Comparison of ENCODE assay signal across 9 mouse cellular contexts in the genomic region with DNA sequence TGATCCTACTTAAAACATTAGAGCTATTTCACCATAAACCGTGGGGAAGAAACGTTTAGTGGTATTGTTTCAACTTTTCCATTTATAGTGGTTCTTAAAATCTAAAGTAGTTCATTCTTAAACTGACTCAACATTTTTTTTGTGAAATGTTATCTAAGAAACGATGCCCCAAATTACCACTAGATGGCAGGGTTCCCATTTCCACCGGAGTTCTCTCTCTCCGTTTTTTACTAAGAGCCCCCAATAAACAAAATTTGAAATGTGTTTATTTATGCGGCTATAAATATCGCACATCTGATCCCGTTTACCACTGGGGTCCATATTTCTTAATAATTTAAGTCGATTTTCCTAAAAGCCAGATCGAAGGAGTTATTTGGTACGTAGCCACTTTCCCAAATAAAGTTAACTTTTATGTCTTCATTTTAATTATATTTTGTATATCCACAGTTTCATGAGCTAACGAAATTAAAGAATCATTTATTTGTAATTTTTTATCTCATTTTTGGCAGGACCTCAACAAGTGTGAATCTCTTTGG.
DNase-seq lines count a peak whose midpoint lies in the region; ATAC-seq and TF ChIP-seq lines count a peak whose summit lies in the region.
"Had no signal": no experiment of that assay in that cellular context is flagged by ENCODE, and none has a peak within 500 bp of the region (broad histone marks: within the 10 kb centered on the region; RNA-seq: fewer than 3 reads in every experiment).

No protein-coding gene starts in this region.

- ATAC-seq in hindbrain, embryonic 13.5 days (ENCODE audit: low FRiP score) = no peak
- ATAC-seq in hindbrain, postnatal 0 days = no peak
- no peak for ATAC-seq in inflammation-experienced regulatory T-cells, adult 6 months

- no peaks in the 10 kb centered on the region for H3K9me3 ChIP-seq in hindbrain, embryonic 13.5 days
- no peaks in the 10 kb centered on the region; the same call in 1 of the 2 replicates for H3K9me3 ChIP-seq in hindbrain, embryonic 10.5 days
- H3K9me3 ChIP-seq in hindbrain, postnatal 0 days (ENCODE audit: low read length) = no peaks in the 10 kb centered on the region
- H3K9me3 ChIP-seq: liver, embryonic 13.5 days had no signal

- no peak overlapping the region for H3K27ac ChIP-seq in hindbrain, embryonic 13.5 days
- no peak overlapping the region for H3K27ac ChIP-seq in hindbrain, embryonic 10.5 days
- no peak overlapping the region for H3K27ac ChIP-seq in hindbrain, postnatal 0 days
- H3K27ac ChIP-seq: liver, embryonic 13.5 days had no signal

- peak; percentile 81 for TF ChIP-seq CTCF in hindbrain, postnatal 0 days (IDR thresholded peaks at IDR 0.05; ENCODE audit: low read depth)

- peak overlapping the region; percentile 8; the same call in 1 of the 2 replicates for H3K4me2 ChIP-seq in hindbrain, embryonic 13.5 days
- peak overlapping the region; percentile 40; the same call in 1 of the 2 replicates for H3K4me2 ChIP-seq in hindbrain, postnatal 0 days (ENCODE audit: low read depth, low read length)
- H3K4me2 ChIP-seq: liver, embryonic 13.5 days had no signal

- whole genome bisulfite sequencing in hindbrain, embryonic 13.5 days = 15% methylated on average over 12 of the region's 12 CpGs
- 16% methylated on average over 12 of the region's 12 CpGs for WGBS in hindbrain, embryonic 10.5 days
- 11% methylated on average over 12 of the region's 12 CpGs for WGBS in hindbrain, postnatal 0 days

- H3K27me3 ChIP-seq in hindbrain, embryonic 13.5 days = no peaks in the 10 kb centered on the region
- no peaks in the 10 kb centered on the region for H3K27me3 ChIP-seq in hindbrain, embryonic 10.5 days (ENCODE audit: insufficient read depth, poor library complexity, severe bottlenecking)
- no peaks in the 10 kb centered on the region for H3K27me3 ChIP-seq in hindbrain, postnatal 0 days (ENCODE audit: insufficient read depth, low read length)
- H3K27me3 ChIP-seq: liver, embryonic 13.5 days had no signal

- H3K4me3 ChIP-seq in hindbrain, embryonic 13.5 days = no peak overlapping the region
- H3K4me3 ChIP-seq in hindbrain, embryonic 10.5 days = no peak overlapping the region
- H3K4me3 ChIP-seq in hindbrain, postnatal 0 days (ENCODE audit: low read length) = peak overlapping the region; percentile 6; the same call in 1 of the 2 replicates
- H3K4me3 ChIP-seq: liver, embryonic 13.5 days had no signal

- peaks cover 19% of the 10 kb centered on the region for H3K4me1 ChIP-seq in hindbrain, embryonic 13.5 days (replicated peaks)
- H3K4me1 ChIP-seq in hindbrain, embryonic 10.5 days (replicated peaks) = peaks cover 20% of the 10 kb centered on the region
- H3K4me1 ChIP-seq in hindbrain, postnatal 0 days (ENCODE audit: insufficient read depth, low read length) = no peaks in the 10 kb centered on the region
- H3K4me1 ChIP-seq: liver, embryonic 13.5 days had no signal

- DNase-seq in hindbrain, embryonic 10.5 days (ENCODE audit: low spot score) = no peak
- peak; percentile 1 for DNase-seq in A20 (ENCODE audit: low read depth, low spot score)
- peak; percentile 13 for DNase-seq in Muller cell, postnatal 12 days (ENCODE audit: inconsistent ontology term)
- peak; percentile 81 for DNase-seq in hindbrain, postnatal 0 days (ENCODE audit: low spot score)
- peak; percentile 79 for DNase-seq in retina, embryonic 14.5 days (ENCODE audit: low spot score)
- DNase-seq in layer of hippocampus, adult 9-11 months = no peak
- DNase-seq: liver, embryonic 13.5 days had no signal

- H3K36me3 ChIP-seq in hindbrain, embryonic 13.5 days = no peaks in the 10 kb centered on the region
- no peaks in the 10 kb centered on the region for H3K36me3 ChIP-seq in hindbrain, embryonic 10.5 days
- no peaks in the 10 kb centered on the region for H3K36me3 ChIP-seq in hindbrain, postnatal 0 days (ENCODE audit: insufficient read depth, low read length)
- H3K36me3 ChIP-seq: liver, embryonic 13.5 days had no signal

- H3K9ac ChIP-seq in hindbrain, embryonic 13.5 days = no peak overlapping the region
- H3K9ac ChIP-seq in hindbrain, postnatal 0 days (replicated peaks; ENCODE audit: low read length) = no peak overlapping the region
- H3K9ac ChIP-seq: liver, embryonic 13.5 days had no signal

Comparison
In these comparisons a context has a peak if more than half of its experiments do, and no peak if none do; other contexts are left out.
1. DNase-seq: peak in A20 (single experiment), Muller cell, postnatal 12 days (single experiment), hindbrain, postnatal 0 days (single experiment) and retina, embryonic 14.5 days (single experiment); none in hindbrain, embryonic 10.5 days (single experiment) and layer of hippocampus, adult 9-11 months (single experiment).